Comparison of ENCODE assay signal across 11 mouse cellular contexts in the genomic region with DNA sequence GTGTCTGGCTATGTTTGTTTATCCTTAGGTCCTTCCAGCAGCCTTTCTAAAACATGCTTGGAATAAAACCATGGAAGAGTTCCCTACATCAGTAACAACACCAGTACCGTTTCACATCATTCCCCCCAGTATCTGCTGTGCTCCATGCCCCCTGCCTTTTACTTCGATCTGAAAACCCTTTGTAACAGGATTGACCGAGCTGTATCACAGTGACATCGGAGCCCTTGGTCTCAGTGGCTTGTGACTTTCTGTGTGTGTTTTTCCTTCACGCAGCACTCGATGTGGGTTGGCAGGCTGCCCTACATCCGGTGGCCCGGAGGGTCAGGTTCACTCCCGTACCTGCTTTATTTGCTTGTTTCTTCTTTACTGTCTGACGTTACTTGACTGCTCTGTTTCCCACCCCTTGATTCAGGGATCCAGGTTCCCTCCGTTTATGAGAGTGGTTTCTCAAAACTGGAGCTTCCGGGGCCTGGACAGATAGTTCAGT.
A peak's percentile ranks its signal among the peaks of the same experiment; 100 is the strongest.
DNase-seq lines count a peak whose midpoint lies in the region; ATAC-seq and TF ChIP-seq lines count a peak whose summit lies in the region.
"Had no signal": no experiment of that assay in that cellular context is flagged by ENCODE, and none has a peak within 500 bp of the region (broad histone marks: within the 10 kb centered on the region; RNA-seq: fewer than 3 reads in every experiment).

No protein-coding gene starts in this region.

- no peaks in the 10 kb centered on the region; the same call in 1 of the 2 replicates for H3K4me1 ChIP-seq in heart, embryonic 16.5 days (ENCODE audit: control insufficient read depth, insufficient read depth, low read length)
- H3K4me1 ChIP-seq in lung, adult 2 months (ENCODE audit: control insufficient read depth, insufficient read depth, low read length), result no peaks in the 10 kb centered on the region
- H3K4me1 ChIP-seq in embryonic facial prominence, embryonic 15.5 days, result peaks cover 16% of the 10 kb centered on the region
- H3K4me1 ChIP-seq in limb, embryonic 15.5 days, result peaks cover 31% of the 10 kb centered on the region
- H3K4me1 ChIP-seq: liver, embryonic 15.5 days had no signal

- intact Hi-C loops in heart, postnatal 36 days (cut with DNase I), result no loop called here

- peak overlapping the region; percentile 43; the same call in 1 of the 2 replicates for H3K27ac ChIP-seq in heart, embryonic 16.5 days (ENCODE audit: low read length)
- H3K27ac ChIP-seq in embryonic facial prominence, embryonic 15.5 days (replicated peaks), result peak overlapping the region; percentile 87
- H3K27ac ChIP-seq in limb, embryonic 15.5 days, result peak overlapping the region; percentile 92
- H3K27ac ChIP-seq: liver, embryonic 15.5 days had no signal

- H3K27me3 ChIP-seq in heart, embryonic 16.5 days (ENCODE audit: control insufficient read depth, insufficient read depth, low read length), result no peaks in the 10 kb centered on the region
- H3K27me3 ChIP-seq in embryonic facial prominence, embryonic 15.5 days, result no peaks in the 10 kb centered on the region
- no peaks in the 10 kb centered on the region for H3K27me3 ChIP-seq in limb, embryonic 15.5 days
- H3K27me3 ChIP-seq: liver, embryonic 15.5 days had no signal

- no peak for TF ChIP-seq CTCF in lung, adult 2 months (IDR thresholded peaks at IDR 0.05; ENCODE audit: insufficient read depth, low read length)

- DNase-seq in heart, postnatal 36 days, result no peak
- peak; percentile 24 for DNase-seq in lung, postnatal 10 days
- DNase-seq in lung, adult 2 months, result no peak
- no peak for DNase-seq in frontal cortex, postnatal 10 days (ENCODE audit: low spot score in 2 of 2)
- no peak for DNase-seq in left cerebral cortex, adult 9 months (ENCODE audit: low spot score in 2 of 2)
- DNase-seq: adrenal gland, postnatal 10 days; thymus, adult 2 months had no signal

- TF ChIP-seq POLR2A in lung, adult 2 months (IDR thresholded peaks at IDR 0.05; ENCODE audit: borderline replicate concordance, extremely low read depth, low read depth, low read length), result no peak

- no peak for ATAC-seq in heart, embryonic 16.5 days (replicated peaks; ENCODE audit: extremely low read depth, insufficient read depth, low FRiP score)
- no peak for ATAC-seq in embryonic facial prominence, embryonic 15.5 days (ENCODE audit: insufficient number of reproducible peaks, low FRiP score, low TSS enrichment, low read depth)
- ATAC-seq in limb, embryonic 15.5 days (ENCODE audit: insufficient number of reproducible peaks, low FRiP score, low TSS enrichment, low read depth), result no peak

- H3K9ac ChIP-seq in heart, embryonic 16.5 days (ENCODE audit: low read length), result no peak overlapping the region
- no peak overlapping the region for H3K9ac ChIP-seq in embryonic facial prominence, embryonic 15.5 days
- H3K9ac ChIP-seq in limb, embryonic 15.5 days, result no peak overlapping the region
- H3K9ac ChIP-seq: liver, embryonic 15.5 days had no signal

- H3K4me3 ChIP-seq in heart, embryonic 16.5 days (ENCODE audit: low read length), result no peak overlapping the region
- no peak overlapping the region for H3K4me3 ChIP-seq in lung, adult 2 months (replicated peaks; ENCODE audit: extremely low read depth, low read depth, low read length)
- no peak overlapping the region for H3K4me3 ChIP-seq in embryonic facial prominence, embryonic 15.5 days (replicated peaks)
- H3K4me3 ChIP-seq in limb, embryonic 15.5 days, result no peak overlapping the region
- H3K4me3 ChIP-seq: liver, embryonic 15.5 days had no signal

- WGBS in heart, embryonic 16.5 days, result 58% methylated on average over 12 of the region's 12 CpGs
- 48% methylated on average over 12 of the region's 12 CpGs for WGBS in lung, adult 2 months
- WGBS in embryonic facial prominence, embryonic 15.5 days, result 65% methylated on average over 12 of the region's 12 CpGs
- 45% methylated on average over 12 of the region's 12 CpGs for WGBS in limb, embryonic 15.5 days

- H3K4me2 ChIP-seq in heart, embryonic 16.5 days (ENCODE audit: low read depth, low read length), result no peak overlapping the region
- H3K4me2 ChIP-seq in embryonic facial prominence, embryonic 15.5 days (replicated peaks), result no peak overlapping the region
- no peak overlapping the region for H3K4me2 ChIP-seq in limb, embryonic 15.5 days
- H3K4me2 ChIP-seq: liver, embryonic 15.5 days had no signal

- no peaks in the 10 kb centered on the region for H3K36me3 ChIP-seq in heart, embryonic 16.5 days (ENCODE audit: control insufficient read depth, insufficient read depth)
- no peaks in the 10 kb centered on the region for H3K36me3 ChIP-seq in embryonic facial prominence, embryonic 15.5 days
- H3K36me3 ChIP-seq in limb, embryonic 15.5 days, result no peaks in the 10 kb centered on the region
- H3K36me3 ChIP-seq: liver, embryonic 15.5 days had no signal

- peaks cover 4% of the 10 kb centered on the region for H3K9me3 ChIP-seq in heart, embryonic 16.5 days (replicated peaks; ENCODE audit: control insufficient read depth, low read length)
- H3K9me3 ChIP-seq in embryonic facial prominence, embryonic 15.5 days (replicated peaks), result no peaks in the 10 kb centered on the region
- H3K9me3 ChIP-seq in limb, embryonic 15.5 days, result no peaks in the 10 kb centered on the region
- H3K9me3 ChIP-seq: liver, embryonic 15.5 days had no signal
